Mouse (Mus musculus): Measurements from ENCODE around the gene Cdk2ap2.

GRCm38 (mm10) chr19:4075531-4075930 is 21.5 kb upstream of the Cdk2ap2 start:
- TF ChIP-seq CTCF (conservative IDR thresholded peaks at IDR 0.05; ENCODE audit: insufficient read depth, insufficient read length, low read depth, low read length) (no peak), POLR2A (IDR thresholded peaks at IDR 0.05; ENCODE audit: low read depth, low read length) (no peak)
